Mouse (Mus musculus): ENCODE measurements at regions not wholly inside any gene's neighbourhood (a gene's known extent, or its start where the extent isn't known, plus 50 kb on each side); places are given as distances from the start of the nearest gene placed in this dataset.

GRCm38 (mm10) chr17:9328886-9329455, 92.9 kb upstream of the Gm17728 start:
- Histone ChIP-seq H3K36me3 (no peaks in the 10 kb centered on the region), H3K9me3 (no peaks in the 10 kb centered on the region), H3K4me2 (replicated peaks) (no peak overlapping the region), H3K9ac (no peak overlapping the region), H3K4me1 (peaks cover 4% of the 10 kb centered on the region; the same call in 1 of the 2 replicates), H3K27me3 (0 out of 2 replicates have a peak, but pooled peaks cover 3% of the 10 kb centered on the region), H3K27ac (no peak overlapping the region), H3K4me3 (no peak overlapping the region)
- no peak for ATAC-seq (ENCODE audit: low FRiP score, low read depth)
- 86% methylated on average over 4 of the region's 4 CpGs for WGBS

- H3K4me1 ChIP-seq, result no peaks in the 10 kb centered on the region
- H3K4me2 ChIP-seq (replicated peaks), result no peak overlapping the region
- ATAC-seq (ENCODE audit: low FRiP score, low read depth), result no peak
- H3K4me3 ChIP-seq, result no peak overlapping the region
- H3K9ac ChIP-seq, result no peak overlapping the region
- H3K9me3 ChIP-seq, result no peaks in the 10 kb centered on the region
- H3K36me3 ChIP-seq, result no peaks in the 10 kb centered on the region
- no peaks in the 10 kb centered on the region for H3K27me3 ChIP-seq
- WGBS, result 91% methylated on average over 5 of the region's 5 CpGs
- no peak overlapping the region for H3K27ac ChIP-seq
These were observed 64.2 kb upstream of the Gm17728 start for GRCm38 (mm10) chr17:9357572-9358159.
